Mouse (Mus musculus): ENCODE results near the gene Nprl2.

Nprl2 gene

DNA sequence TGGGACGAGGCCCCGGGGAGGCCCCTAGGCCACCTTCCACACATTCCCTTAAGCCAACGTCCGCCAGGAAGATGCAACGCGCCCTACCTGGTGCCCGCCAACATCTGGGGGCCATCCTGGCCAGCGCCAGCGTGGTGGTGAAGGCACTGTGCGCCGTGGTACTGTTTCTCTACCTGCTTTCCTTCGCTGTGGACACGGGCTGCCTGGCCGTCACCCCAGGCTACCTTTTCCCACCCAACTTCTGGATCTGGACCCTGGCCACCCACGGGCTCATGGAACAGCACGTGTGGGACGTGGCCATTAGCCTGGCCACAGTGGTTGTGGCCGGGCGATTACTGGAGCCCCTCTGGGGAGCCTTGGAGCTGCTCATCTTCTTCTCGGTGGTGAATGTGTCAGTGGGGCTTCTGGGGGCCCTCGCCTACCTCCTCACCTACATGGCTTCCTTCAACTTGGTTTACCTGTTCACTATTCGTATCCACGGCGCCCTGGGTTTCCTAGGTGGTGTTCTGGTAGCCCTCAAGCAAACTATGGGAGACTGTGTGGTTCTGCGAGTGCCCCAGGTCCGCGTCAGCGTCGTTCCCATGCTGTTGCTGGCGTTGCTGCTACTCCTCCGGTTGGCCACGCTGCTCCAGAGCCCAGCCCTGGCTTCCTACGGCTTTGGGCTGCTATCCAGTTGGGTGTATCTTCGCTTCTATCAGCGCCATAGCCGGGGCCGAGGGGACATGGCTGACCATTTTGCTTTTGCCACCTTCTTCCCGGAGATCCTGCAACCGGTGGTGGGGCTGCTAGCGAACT is 7.4 kb upstream of the Nprl2 start:
- DNase-seq (ENCODE audit: low spot score): no peak

GRCm38 (mm10) chr9:107538231-107538630 is 3.8 kb upstream of the Nprl2 start:
- no peak for DNase-seq (ENCODE audit: low spot score)

DNA sequence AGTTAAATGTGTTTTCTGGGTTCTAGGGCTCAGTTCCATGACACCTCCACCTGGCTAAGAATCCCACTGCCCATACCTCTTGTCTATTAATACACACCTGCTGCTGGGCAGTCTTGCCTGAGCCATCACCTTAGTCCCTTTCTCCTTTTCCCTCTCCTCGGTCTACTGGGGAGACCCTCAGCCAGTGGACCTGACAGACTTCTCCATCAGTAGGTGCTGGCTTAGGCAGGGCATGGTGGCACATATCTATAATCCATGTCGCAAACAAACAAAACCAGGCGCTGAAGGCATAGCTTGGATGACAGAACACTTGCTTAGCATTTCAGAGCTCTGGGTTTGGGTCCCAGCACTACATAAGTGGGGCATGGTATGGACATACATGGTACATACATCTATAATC is 3.3 kb upstream of the Nprl2 start:
- DNase-seq (ENCODE audit: low spot score): no peak

GRCm38 (mm10) chr9:107539940-107540339 is 2.1 kb upstream of the Nprl2 start:
- no peak for DNase-seq (ENCODE audit: low spot score)

DNA sequence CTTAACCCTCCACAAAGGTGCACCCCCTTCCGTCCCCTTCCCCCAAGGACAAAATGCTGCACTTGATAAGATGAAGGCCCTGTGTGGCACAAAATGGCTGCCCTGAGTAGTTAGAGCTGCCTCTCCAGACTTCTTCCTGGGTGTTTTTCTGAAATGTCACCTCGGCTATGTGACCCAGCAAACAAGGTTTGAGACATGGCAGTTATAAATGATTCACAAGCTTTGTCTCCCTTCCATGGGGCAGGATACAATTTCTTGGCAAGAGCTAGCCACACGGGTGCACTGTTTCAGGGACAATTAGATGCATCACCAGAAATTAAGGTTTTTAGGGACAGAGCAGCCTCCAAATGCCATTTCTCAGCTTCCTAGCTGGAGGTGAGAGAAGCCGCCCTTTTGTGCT is 1.6 kb upstream of the Nprl2 start:
- no peak for DNase-seq (ENCODE audit: low spot score)

DNA sequence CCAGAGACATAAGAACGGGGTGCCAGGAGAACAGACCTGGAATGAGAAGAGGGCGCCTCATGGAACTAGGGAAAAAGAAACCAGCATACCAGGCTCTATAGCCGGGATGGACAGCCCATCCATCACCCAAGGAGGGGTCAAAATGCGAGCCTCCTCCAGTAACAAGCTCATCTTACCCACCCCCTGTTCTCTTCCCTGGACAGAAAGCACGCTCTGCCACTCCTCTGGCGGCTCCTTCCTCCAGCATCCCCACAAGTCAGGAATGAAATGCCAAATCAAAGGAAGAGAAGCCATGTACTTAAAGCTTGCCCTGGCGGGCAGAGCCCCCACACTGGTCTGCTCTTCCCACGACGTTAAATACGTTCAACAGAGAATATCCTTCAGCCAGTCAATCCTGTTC is 1.0 kb upstream of the Nprl2 start:
- no peak for DNase-seq (ENCODE audit: low spot score)

DNA sequence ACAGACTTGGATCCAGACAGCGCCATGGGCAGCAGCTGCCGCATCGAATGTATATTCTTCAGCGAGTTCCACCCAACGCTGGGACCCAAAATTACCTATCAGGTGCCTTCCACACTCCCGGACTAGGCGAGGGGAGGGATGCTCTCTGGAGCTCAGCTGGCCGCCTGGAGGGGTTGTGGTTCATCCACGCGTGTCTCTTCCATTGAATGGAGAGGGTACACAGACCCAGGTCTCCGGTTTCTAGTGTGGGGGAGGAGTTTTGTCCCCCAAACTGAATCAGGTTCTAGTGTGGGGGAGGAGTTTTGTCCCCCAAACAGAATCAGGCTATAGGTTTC is 293 bp downstream of the Nprl2 start:
- DNase-seq (ENCODE audit: low spot score): no peak

GRCm38 (mm10) chr9:107542721-107543120 is 695 bp downstream of the Nprl2 start:
- DNase-seq (ENCODE audit: low spot score): no peak

- DNase-seq (ENCODE audit: low spot score): no peak
Measured at GRCm38 (mm10) chr9:107543299-107543698, 1.3 kb downstream of the Nprl2 start.

DNA sequence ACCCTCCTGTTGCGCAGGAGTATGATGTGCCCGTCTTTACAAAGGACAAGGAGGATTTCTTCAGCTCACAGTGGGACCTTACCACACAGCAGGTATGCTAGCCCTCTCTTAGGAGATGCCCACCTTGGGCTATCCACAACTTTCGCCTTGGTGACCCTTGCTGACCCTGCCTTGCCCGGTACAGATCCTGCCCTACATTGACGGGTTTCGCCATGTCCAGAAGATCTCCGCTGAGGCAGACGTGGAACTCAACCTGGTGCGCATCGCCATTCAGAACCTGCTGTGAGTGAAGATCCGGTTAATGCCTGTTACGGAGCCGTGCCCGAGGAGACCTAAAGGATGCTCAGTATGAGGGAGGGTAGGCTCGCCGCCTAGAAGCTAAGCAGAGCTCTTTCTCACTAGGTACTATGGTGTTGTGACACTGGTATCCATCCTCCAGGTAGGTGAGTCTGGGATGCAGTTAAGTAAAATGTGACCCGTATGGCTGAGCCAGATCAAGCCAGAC is 2.2 kb downstream of the Nprl2 start:
- DNase-seq (ENCODE audit: low spot score): no peak

DNA sequence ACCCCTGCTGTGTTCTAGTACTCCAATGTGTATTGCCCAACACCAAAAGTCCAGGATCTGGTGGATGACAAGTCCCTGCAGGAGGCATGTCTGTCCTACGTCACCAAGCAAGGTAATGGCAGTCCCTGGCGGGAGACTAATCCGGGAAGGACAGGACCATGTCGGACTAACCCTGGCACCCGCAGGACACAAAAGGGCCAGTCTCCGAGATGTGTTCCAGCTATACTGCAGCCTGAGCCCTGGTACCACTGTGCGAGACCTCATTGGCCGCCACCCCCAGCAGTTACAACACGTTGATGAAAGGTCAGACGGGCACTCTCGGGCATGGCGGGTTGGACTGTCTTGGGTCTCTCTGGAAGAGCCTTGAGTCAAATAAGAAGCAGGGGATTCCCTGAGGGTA is 2.7 kb downstream of the Nprl2 start:
- no peak for DNase-seq (ENCODE audit: low spot score)

- no peak for DNase-seq (ENCODE audit: low spot score)
Measured at GRCm38 (mm10) chr9:107545199-107545598, 3.2 kb downstream of the Nprl2 start.

DNA sequence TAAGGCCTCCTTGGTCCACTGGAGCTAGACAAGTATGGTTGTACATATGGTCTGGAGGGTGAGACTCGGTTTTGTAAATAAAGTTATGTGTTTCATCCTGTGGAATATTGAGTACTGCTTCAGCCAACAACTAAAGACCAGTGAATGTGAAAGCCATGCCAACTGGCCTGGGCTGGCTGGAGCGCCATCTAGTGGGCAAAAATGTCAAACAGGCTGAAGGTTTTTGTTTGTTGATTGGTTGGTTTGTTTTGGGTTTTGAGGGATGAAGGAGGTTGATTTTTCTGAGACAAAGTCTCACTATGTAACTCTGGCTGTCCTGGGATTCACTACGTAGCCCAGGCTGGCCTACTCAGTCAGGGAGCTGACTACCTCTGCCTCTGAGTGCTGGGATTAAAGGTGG is 3.6 kb downstream of the Nprl2 start:
- peak; percentile 76 for DNase-seq (ENCODE audit: low spot score)

DNA sequence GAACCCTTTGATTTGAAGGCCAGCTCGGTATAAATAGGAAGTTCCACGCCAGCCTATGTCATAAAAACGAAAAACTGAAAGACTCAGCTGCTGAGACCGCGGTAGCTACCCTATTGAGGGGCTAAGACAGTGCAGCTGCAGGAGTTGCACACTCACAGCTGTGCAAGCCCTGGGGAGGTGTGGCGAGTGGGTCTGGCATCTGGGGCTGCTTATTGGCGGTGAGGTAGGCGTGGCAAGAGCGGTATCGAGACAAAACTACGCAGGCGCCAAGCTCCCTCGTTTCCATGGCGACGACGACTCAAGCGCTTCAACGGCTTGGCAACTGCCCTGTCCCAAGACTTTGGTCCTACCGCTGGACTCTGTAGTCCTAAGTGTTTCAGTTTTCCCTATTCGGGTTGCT is 5.0 kb downstream of the Nprl2 start, which contains the start of gene Zmynd10:
Gene Zmynd10, plus strand, starts transcription at position 273 of the 400 bp plus-strand sequence.
- DNase-seq (ENCODE audit: low spot score): peak; percentile 91

DNA sequence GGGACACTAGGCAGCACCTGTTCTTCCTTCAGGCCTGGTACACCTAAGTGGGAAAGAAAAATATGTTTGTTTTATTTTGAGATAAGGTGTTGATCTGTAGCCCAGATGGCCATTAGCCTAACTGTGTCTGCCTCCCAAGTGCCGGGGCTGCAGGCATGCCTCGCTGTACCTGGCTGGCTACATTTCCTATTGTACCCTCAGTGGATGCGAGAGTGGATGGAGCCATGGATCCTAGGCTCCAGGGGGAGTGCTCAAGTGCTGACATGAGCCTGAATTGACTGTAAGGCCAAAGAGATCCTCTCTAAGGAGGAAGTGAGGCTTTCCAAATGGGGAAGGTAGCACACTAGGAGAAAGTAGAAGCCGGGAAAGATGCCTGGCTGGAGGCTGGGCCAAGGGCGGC is 5.9 kb downstream of the Nprl2 start:
- no peak for DNase-seq (ENCODE audit: low spot score)

- no peak for DNase-seq (ENCODE audit: low spot score)
Measured at GRCm38 (mm10) chr9:107548820-107549219, 6.8 kb downstream of the Nprl2 start.

DNA sequence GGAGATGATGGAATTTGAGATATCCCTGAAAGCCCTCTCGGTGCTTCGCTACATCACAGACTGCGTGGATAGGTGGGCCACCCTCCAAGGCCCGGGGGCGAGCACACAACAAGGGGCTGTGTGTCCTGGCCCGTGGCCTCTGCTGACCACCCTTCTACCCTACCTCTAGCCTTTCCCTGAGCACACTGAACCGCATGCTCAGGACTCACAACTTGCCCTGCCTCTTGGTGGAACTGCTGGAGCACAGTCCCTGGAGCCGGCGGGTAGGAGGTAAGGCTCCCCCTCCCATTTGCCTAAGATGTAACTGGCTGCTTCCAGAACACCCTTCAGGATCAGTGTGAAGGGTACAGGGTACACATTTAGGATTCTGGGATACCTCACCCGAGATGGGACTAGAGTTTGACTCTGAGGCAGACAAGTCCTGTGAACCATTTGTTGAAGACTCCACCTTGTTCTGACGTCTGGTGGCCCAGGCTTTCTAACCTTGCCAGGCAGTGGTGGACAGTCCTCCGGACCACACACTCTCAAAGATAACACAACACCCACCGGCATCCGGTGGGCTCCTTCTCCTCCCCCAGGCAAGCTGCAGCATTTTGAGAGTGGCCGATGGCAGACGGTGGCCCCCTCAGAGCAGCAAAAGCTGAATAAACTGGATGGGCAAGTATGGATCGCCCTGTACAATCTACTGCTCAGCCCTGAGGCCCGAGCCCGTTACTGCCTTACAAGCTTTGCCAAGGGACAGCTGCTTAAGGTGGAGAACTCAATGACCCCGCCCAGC is 7.5 kb downstream of the Nprl2 start:
- DNase-seq (ENCODE audit: low spot score): no peak

DNA sequence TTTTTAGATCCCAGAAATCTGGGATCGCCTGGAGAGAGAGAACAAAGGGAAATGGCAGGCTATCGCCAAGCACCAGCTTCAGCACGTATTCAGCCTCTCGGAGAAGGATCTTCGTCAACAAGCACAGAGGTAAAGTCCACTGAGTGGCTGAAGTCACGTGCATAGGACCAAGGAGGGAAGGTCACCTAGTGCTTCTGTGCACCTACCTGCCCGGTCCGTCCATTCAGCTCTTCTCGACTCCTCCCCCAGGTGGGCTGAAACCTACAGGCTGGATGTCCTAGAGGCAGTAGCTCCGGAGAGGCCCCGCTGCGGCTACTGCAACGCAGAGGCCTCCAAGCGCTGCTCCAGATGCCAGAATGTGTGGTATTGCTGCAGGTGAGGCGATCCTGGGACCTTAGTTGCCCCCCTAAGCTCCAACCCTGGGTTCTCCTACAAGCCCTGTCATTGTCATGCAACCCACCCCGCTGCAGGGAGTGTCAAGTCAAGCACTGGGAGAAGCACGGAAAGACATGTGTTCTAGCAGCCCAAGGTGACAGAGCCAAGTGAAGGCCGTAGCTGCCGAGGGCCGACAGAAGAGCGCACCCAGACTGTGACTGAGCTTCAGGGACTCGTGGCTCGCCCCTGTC is 8.6 kb downstream of the Nprl2 start:
- DNase-seq (ENCODE audit: low spot score): peak; percentile 38

- DNase-seq (ENCODE audit: low spot score): peak; percentile 66
Measured at GRCm38 (mm10) chr9:107551117-107551889, 9.3 kb downstream of the Nprl2 start, which contains the start of gene Rassf1. Rassf1 (plus strand) TSS chr9:107551555.

DNA sequence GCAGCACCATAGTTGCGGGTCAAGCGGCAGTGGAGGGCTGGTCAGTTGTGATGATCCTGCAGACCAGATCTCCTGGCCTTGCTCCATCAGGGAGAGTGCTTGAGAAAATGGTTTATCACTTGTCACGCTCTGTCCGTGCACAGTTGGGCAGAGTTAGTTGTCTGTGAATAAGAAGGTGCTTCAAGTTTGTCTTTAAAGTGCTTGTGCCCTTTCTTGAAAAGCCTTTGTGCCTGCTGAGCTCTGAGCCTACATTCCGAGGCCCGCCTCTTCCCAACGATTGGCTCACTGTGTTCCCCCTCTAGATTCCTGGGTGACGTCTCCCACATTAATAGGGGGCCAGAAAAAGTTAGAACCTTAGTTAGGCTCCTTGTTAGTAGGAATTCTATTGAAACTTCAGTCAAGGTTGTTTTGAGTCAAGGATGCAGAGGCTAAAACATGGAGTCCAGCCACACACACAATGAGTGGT is 9.9 kb downstream of the Nprl2 start:
- no peak for DNase-seq (ENCODE audit: low spot score)

DNA sequence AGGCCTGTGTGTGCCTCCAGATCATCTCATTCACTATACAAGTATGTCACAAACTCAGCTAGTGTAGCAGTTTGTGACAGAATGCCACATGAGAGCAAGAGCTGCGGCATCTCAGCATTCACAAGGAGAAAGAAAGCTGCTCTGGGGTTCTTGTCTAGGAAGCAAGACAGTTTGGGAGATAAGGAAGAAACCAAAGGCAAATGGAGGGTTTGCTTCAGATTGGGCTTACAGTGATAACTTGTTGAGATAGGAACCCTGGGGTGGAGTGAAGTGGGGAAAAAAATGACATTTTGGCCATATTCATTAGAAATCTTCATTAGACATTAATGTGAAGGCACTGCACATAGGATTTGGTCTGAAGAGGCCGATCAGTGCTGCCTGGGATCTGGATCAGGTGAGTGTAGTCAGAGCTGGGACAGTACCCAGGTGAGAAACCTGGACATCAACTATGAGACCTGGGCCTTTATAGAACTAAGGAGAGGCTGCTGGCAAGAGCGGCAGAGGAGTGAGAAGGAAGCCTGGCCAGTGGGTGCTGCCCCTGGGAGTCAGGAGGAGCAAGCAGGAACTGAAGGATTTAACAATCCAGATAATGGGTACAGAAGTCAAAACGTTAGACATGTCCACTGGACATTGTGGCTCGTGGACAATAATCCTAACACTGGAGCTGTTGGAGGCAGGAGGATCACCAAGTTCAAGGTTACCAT is 10.8 kb downstream of the Nprl2 start:
- DNase-seq (ENCODE audit: low spot score): no peak

Measured in lung, postnatal 25 days (tissue).